Mouse (Mus musculus): ENCODE results near the gene Trpv2. TPM values are rescaled to one million over a fixed set of nuclear protein-coding genes. Genes with fewer than 3 reads are reported as not detected.

Trpv2 gene
- polyA plus RNA-seq, 1 experiment: 1.9 TPM

DNA sequence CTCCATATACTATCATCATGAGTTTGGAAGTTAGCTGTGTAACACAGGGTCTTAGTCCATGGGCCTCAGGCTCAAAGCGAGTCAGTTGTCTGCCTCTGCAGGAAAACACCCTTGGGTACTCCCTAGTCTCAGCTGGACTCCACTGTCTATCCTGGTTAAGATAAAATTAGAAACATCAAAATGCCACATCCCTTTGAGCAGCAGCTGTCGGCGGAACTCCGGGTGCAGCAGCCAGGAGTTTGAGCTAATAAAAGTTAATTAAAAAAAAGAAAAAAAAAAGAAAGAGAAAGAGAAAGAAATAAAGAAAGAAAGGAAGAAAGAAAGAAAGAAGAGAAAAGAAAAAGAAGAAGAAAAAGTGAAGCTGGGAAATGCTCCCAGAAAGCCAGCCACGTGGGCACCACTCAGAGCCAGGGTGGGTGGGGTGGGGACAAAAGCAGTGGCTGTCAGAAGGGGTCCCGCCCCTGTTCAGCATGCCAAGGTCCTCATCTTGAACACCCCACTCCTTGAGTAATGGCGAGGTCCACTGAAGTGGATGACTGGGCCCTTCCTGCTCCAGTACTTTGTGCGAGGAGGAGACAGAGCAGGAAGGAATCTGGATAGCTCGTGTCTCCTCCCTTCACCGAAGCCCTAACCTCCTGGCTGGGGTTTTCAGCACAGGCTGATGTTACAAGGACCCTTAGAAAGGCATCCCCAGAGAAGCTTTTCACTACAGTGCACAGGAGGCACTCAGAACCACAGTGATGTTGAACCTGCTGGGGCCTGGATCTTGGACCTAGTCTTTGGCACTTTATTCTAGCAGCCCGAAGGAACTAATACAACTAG, 67.9 kb downstream of the Trpv2 start:
- H3K9me3 ChIP-seq (replicated peaks; ENCODE audit: control insufficient read depth, insufficient read depth, low read length, poor library complexity, severe bottlenecking): no peaks in the 10 kb centered on the region
- no peak overlapping the region for H3K4me3 ChIP-seq (ENCODE audit: low read depth, low read length)
- no peak overlapping the region for H3K9ac ChIP-seq (ENCODE audit: low read depth, poor library complexity, severe bottlenecking)
- TF ChIP-seq POLR2A (IDR thresholded peaks at IDR 0.05; ENCODE audit: insufficient read depth, low read length): no peak
- no peak for TF ChIP-seq CTCF (IDR thresholded peaks at IDR 0.05; ENCODE audit: low read depth, low read length)
- no peak for TF ChIP-seq EP300 (IDR thresholded peaks at IDR 0.05; ENCODE audit: insufficient read depth, low read depth, low read length)
- no peaks in the 10 kb centered on the region for H3K27me3 ChIP-seq (ENCODE audit: control insufficient read depth, insufficient read depth, low read length, poor library complexity, severe bottlenecking)
- H3K27ac ChIP-seq (ENCODE audit: insufficient read depth, low read length): no peak overlapping the region
- peaks cover 2% of the 10 kb centered on the region for H3K4me1 ChIP-seq (ENCODE audit: control insufficient read depth, insufficient read depth, low read length)
- no peaks in the 10 kb centered on the region for H3K36me3 ChIP-seq (ENCODE audit: control insufficient read depth, insufficient read depth, low read length, poor library complexity, severe bottlenecking)

DNA sequence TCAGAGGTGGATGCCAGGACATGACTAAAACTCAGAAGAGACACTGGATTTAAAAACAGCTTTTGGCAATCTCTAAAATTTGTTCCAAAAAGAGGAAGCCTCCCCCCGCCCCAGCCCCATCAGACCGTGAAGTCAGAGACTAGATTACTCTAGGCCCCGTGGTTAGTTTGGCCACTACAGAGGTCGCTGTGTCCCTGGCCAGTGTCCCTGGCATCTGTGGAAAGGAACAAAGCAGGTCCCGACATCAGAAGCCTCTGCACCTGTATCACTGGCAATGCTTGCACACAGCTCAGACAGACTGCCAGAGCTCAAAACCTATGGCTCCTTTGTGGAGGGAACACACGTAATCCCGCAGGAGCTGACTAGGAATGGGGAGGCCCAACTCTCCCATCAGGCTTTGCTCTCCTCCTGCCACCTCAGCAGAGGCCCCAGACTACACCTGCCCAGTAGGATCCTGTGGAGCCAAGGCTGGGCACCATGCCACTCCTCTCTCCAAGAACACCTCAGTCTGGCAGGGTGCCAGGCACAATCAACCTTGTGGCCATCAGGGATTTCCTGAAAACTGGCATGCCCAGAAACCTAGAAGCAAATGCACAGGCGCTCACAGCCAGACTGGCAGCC, 68.8 kb downstream of the Trpv2 start:
- Histone ChIP-seq H3K9me3 (replicated peaks; ENCODE audit: control insufficient read depth, insufficient read depth, low read length, poor library complexity, severe bottlenecking) (no peaks in the 10 kb centered on the region), H3K36me3 (ENCODE audit: control insufficient read depth, insufficient read depth, low read length, poor library complexity, severe bottlenecking) (no peaks in the 10 kb centered on the region), H3K27ac (ENCODE audit: insufficient read depth, low read length) (no peak overlapping the region), H3K4me1 (ENCODE audit: control insufficient read depth, insufficient read depth, low read length) (peaks cover 2% of the 10 kb centered on the region), H3K9ac (ENCODE audit: low read depth, poor library complexity, severe bottlenecking) (no peak overlapping the region), H3K4me3 (ENCODE audit: low read depth, low read length) (no peak overlapping the region), H3K27me3 (ENCODE audit: control insufficient read depth, insufficient read depth, low read length, poor library complexity, severe bottlenecking) (no peaks in the 10 kb centered on the region)
- TF ChIP-seq CTCF (IDR thresholded peaks at IDR 0.05; ENCODE audit: low read depth, low read length) (no peak), POLR2A (IDR thresholded peaks at IDR 0.05; ENCODE audit: insufficient read depth, low read length) (no peak), EP300 (IDR thresholded peaks at IDR 0.05; ENCODE audit: insufficient read depth, low read depth, low read length) (no peak)

DNA sequence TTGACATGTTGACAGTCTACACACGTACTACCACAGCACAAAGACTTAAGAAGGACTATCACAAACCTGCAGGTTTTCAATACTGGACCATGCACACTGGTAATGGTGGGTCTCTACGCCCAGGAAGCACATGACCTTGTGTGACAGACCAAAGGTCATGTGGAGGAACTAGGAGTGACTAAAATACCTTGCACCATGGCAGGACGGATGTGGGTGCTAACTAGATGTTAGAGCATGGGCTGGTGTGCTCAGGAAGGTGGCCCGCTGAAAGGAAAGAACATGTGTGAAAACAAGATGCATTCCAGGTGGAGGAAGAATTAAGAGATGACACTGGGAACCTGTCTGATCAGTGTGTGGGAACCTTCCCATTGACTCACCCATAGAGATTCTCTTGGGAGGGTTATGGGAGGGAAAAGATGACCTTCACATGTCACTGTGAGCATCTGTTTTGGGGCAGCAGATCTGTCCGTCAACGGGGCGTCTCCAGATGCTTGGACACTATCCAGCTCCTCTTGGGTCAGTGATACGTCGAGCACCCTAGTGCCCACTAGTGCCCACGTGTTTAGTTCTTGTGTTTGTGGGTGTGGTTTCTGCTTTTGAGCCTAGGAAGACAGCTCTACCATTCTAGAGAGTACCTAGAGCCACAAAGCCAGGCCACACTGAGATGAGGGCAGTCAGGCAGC, 69.5 kb downstream of the Trpv2 start:
- no peaks in the 10 kb centered on the region for H3K27me3 ChIP-seq (ENCODE audit: control insufficient read depth, insufficient read depth, low read length, poor library complexity, severe bottlenecking)
- H3K27ac ChIP-seq (ENCODE audit: insufficient read depth, low read length): no peak overlapping the region
- H3K36me3 ChIP-seq (ENCODE audit: control insufficient read depth, insufficient read depth, low read length, poor library complexity, severe bottlenecking): no peaks in the 10 kb centered on the region
- H3K9ac ChIP-seq (ENCODE audit: low read depth, poor library complexity, severe bottlenecking): no peak overlapping the region
- H3K4me3 ChIP-seq (ENCODE audit: low read depth, low read length): no peak overlapping the region
- TF ChIP-seq CTCF (IDR thresholded peaks at IDR 0.05; ENCODE audit: low read depth, low read length): no peak
- no peak for TF ChIP-seq EP300 (IDR thresholded peaks at IDR 0.05; ENCODE audit: insufficient read depth, low read depth, low read length)
- no peak for TF ChIP-seq POLR2A (IDR thresholded peaks at IDR 0.05; ENCODE audit: insufficient read depth, low read length)
- no peaks in the 10 kb centered on the region for H3K9me3 ChIP-seq (replicated peaks; ENCODE audit: control insufficient read depth, insufficient read depth, low read length, poor library complexity, severe bottlenecking)
- peaks cover 2% of the 10 kb centered on the region for H3K4me1 ChIP-seq (ENCODE audit: control insufficient read depth, insufficient read depth, low read length)

DNA sequence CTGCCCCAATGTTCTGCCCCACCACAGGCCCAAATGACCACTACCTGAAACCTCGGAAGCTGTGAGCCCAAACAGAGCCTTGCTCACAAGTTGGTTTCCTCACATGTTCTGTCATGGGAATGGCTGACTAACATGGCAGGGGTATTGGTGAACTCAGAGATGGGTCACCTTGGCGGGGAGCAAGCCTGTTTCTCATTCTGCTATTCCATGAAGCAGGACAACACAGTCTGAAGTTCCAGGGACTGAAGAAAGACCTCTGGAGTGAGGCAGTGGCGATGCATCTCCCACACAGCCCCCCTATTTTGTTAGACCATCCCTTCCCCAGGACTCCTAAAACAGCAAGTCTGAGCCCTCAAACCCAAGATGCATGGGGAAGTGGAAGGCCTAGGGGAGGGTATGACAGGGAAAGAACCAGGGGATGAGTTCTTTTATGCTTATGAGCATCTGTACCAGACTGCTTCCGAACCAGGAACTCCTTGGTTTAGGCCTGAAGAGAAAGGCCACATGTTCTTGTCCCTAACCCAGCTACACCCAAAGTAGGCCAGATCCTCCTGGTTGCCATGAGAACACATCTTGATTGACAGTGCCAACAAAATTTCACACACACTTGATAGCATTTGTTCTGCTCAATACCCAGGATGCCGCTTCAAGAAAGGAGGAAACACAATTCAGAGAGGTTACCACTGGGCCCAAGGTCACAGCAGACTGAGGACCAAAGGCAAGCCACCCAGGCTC, 70.5 kb downstream of the Trpv2 start:
- no peak overlapping the region for H3K27ac ChIP-seq (ENCODE audit: insufficient read depth, low read length)
- TF ChIP-seq POLR2A (IDR thresholded peaks at IDR 0.05; ENCODE audit: insufficient read depth, low read length) (no peak), CTCF (IDR thresholded peaks at IDR 0.05; ENCODE audit: low read depth, low read length) (no peak), EP300 (IDR thresholded peaks at IDR 0.05; ENCODE audit: insufficient read depth, low read depth, low read length) (no peak)
- no peaks in the 10 kb centered on the region for H3K27me3 ChIP-seq (ENCODE audit: control insufficient read depth, insufficient read depth, low read length, poor library complexity, severe bottlenecking)
- no peaks in the 10 kb centered on the region for H3K9me3 ChIP-seq (replicated peaks; ENCODE audit: control insufficient read depth, insufficient read depth, low read length, poor library complexity, severe bottlenecking)
- no peaks in the 10 kb centered on the region for H3K36me3 ChIP-seq (ENCODE audit: control insufficient read depth, insufficient read depth, low read length, poor library complexity, severe bottlenecking)
- no peak overlapping the region for H3K4me3 ChIP-seq (ENCODE audit: low read depth, low read length)
- peaks cover 2% of the 10 kb centered on the region for H3K4me1 ChIP-seq (ENCODE audit: control insufficient read depth, insufficient read depth, low read length)
- no peak overlapping the region for H3K9ac ChIP-seq (ENCODE audit: low read depth, poor library complexity, severe bottlenecking)

DNA sequence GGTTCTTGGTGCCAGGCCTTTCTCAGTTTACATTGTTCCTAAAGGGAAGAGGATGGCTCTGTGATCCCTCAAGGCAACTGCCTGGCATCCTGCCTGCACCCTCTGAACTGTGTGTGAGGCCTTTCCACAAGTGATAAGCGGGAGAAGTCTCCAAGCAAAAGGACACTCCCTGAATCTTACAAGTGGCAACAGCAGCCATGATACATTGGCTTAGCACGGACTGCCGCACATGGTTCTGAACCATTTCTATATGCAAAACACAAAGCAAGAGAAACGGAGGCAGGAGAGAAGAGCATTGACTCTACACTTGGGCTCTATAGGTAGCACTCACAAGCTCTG, 71.0 kb downstream of the Trpv2 start:
- H3K4me3 ChIP-seq (ENCODE audit: low read depth, low read length): no peak overlapping the region
- H3K36me3 ChIP-seq (ENCODE audit: control insufficient read depth, insufficient read depth, low read length, poor library complexity, severe bottlenecking): no peaks in the 10 kb centered on the region
- no peaks in the 10 kb centered on the region for H3K9me3 ChIP-seq (replicated peaks; ENCODE audit: control insufficient read depth, insufficient read depth, low read length, poor library complexity, severe bottlenecking)
- H3K27me3 ChIP-seq (ENCODE audit: control insufficient read depth, insufficient read depth, low read length, poor library complexity, severe bottlenecking): no peaks in the 10 kb centered on the region
- peak overlapping the region; percentile 12; the same call in 1 of the 2 replicates for H3K27ac ChIP-seq (ENCODE audit: insufficient read depth, low read length)
- H3K4me1 ChIP-seq (ENCODE audit: control insufficient read depth, insufficient read depth, low read length): peaks cover 2% of the 10 kb centered on the region
- H3K9ac ChIP-seq (ENCODE audit: low read depth, poor library complexity, severe bottlenecking): no peak overlapping the region
- no peak for TF ChIP-seq CTCF (IDR thresholded peaks at IDR 0.05; ENCODE audit: low read depth, low read length)
- no peak for TF ChIP-seq EP300 (IDR thresholded peaks at IDR 0.05; ENCODE audit: insufficient read depth, low read depth, low read length)
- no peak for TF ChIP-seq POLR2A (IDR thresholded peaks at IDR 0.05; ENCODE audit: insufficient read depth, low read length)
